Mouse (Mus musculus): Measurements from ENCODE around the gene Macf1. TPM values are rescaled to one million over a fixed set of nuclear protein-coding genes. Genes with fewer than 3 reads are reported as not detected.
"Not testable (repeated sequence)": the region's sequence is repeated elsewhere in the genome, so short reads cannot be mapped to it uniquely, and the experiment has no call there.

The Macf1 gene
- polyA plus RNA-seq, 1 experiment from 2014 or later = 75.6 TPM

DNA sequence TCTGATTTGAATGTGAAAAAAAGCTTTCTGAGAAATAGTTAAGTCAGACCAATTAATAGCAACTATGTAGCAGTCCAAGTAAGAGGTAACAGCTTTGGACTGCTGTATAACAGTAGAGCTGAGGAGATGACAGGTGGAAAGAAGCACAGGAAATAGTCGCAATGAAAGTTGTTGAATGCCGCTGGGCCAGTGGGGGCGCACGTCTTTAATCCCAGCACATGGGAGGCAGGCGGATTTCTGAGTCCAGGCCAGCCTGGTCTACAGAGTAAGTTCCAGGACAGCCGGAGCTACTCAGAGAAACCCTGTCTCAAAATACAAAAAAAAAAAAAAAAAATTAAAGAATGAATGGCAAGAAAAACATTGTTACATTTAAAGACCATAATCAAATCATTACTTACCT, 35.0 kb downstream of the Macf1 start:
- no peak overlapping the region for H3K4me2 ChIP-seq
- ATAC-seq (ENCODE audit: low FRiP score) = no peak
- H3K9me3 ChIP-seq = no peaks in the 10 kb centered on the region
- no peak overlapping the region for H3K4me3 ChIP-seq (replicated peaks)
- WGBS = 91% methylated on average over 6 of the region's 6 CpGs
- H3K9ac ChIP-seq = no peak overlapping the region
- H3K27ac ChIP-seq = no peak overlapping the region
- H3K4me1 ChIP-seq = no peaks in the 10 kb centered on the region
- peaks cover 6% of the 10 kb centered on the region for H3K36me3 ChIP-seq (replicated peaks)
- H3K27me3 ChIP-seq = no peaks in the 10 kb centered on the region

DNA sequence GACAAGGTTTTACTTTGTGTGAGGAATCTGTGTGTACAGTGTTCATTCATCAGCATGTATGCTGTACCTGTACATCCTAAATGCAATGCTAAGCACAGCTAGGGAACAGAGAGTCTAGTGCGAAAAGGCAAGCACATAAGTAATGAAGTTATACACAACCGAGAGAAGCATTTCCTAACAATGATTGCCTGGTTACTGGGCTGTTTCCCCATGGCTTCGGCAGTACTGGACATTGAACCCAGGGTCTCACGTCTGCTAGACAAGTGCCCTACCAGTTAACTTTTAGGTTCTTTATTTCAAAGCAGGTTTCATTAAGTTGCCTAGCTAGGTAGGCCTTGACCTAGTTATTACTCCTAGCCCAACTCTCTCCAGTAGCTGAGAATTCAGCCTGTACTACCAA, 36.5 kb downstream of the Macf1 start:
- no peak overlapping the region for H3K4me2 ChIP-seq
- 91% methylated on average over 4 of the region's 4 CpGs for WGBS
- no peak for ATAC-seq (ENCODE audit: low FRiP score)

DNA sequence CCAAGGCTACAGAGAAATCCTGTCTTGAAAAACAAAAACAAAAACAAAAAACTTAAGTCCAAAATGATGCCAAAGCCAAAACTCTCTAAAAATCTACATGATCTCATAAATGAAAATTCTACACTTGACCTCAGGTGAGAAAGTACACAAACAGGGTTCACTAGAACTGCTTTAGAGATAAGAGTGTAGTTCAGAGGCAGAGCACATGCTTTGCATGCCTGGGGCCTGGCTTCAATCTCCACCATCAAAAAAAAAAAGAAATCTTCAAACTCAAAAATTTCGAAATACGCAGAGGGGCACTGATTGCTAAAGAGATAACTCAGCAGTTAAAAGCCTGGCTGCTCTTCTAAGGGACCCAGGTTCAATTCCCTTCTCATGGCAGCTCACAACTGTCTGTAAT, 37.1 kb downstream of the Macf1 start:
- Histone ChIP-seq H3K27ac (no peak overlapping the region), H3K4me3 (replicated peaks) (no peak overlapping the region), H3K36me3 (replicated peaks) (peaks cover 6% of the 10 kb centered on the region), H3K4me1 (peaks cover 4% of the 10 kb centered on the region; the same call in 1 of the 2 replicates), H3K9ac (no peak overlapping the region), H3K27me3 (no peaks in the 10 kb centered on the region), H3K9me3 (no peaks in the 10 kb centered on the region), H3K4me2 (no peak overlapping the region)
- ATAC-seq (ENCODE audit: low FRiP score) = no peak
- 97% methylated on average over 2 of the region's 2 CpGs for WGBS

More for the DNA sequence above, 36.5 kb downstream of the Macf1 start:
- peaks cover 4% of the 10 kb centered on the region; the same call in 1 of the 2 replicates for H3K4me1 ChIP-seq
- H3K4me3 ChIP-seq (replicated peaks) = no peak overlapping the region
- no peaks in the 10 kb centered on the region for H3K9me3 ChIP-seq
- peaks cover 6% of the 10 kb centered on the region for H3K36me3 ChIP-seq (replicated peaks)
- no peak overlapping the region for H3K9ac ChIP-seq
- H3K27me3 ChIP-seq = no peaks in the 10 kb centered on the region
- H3K27ac ChIP-seq = no peak overlapping the region

DNA sequence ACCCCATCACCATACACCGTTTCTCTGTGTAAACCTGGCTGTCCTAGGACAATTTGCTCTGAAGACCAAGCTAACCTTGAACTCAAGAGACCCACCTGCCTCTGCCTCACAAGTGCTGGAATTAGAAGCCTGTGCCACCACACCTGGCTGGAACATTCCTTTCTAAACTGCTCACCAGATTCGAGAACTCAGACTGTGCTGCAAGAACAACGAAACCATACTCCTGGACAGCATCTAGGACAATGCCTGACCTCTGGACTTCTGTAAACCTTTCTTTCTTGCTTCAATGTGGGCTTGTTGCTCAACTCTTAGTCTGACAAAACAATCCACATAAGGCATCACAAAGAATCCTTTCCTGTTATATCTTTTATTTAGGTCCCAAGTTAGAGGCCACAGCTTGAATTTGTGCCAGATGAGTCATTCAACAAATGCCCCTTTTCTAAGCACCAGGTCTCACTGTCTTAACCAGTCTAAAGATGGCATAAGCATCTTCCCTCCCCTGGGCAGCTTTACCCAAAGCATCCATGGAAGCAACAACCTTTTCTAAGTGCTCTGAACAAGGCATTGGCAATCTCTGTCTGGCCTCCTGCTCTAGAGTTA, 38.8 kb downstream of the Macf1 start:
- Histone ChIP-seq H3K4me1 (peaks cover 4% of the 10 kb centered on the region; the same call in 1 of the 2 replicates), H3K9ac (no peak overlapping the region), H3K4me3 (replicated peaks) (no peak overlapping the region), H3K27ac (no peak overlapping the region), H3K4me2 (no peak overlapping the region), H3K9me3 (no peaks in the 10 kb centered on the region), H3K36me3 (replicated peaks) (peaks cover 6% of the 10 kb centered on the region), H3K27me3 (no peaks in the 10 kb centered on the region)
- WGBS = 89% methylated on average over 3 of the region's 3 CpGs
- no peak for ATAC-seq (ENCODE audit: low FRiP score)

DNA sequence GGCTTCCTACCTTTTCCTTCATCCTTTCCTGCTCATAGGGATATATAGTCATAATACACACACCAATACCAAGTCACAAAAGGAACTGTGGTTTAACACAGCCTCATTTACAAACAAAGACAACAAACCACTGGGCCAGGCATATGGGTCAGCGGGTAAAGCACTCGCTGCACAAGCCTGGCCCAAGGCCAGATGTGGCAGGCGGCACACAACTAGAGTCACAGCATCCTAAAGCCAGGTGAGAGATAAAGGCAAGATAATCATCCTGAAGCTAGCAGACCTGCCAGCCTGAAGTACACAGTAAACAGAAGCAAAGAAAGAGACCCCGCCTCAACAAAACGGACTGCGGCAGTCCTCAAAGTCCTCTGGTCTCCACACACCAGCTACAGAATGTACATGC, 40.6 kb downstream of the Macf1 start:
- H3K27ac ChIP-seq = no peak overlapping the region
- H3K9me3 ChIP-seq = no peaks in the 10 kb centered on the region
- peaks cover 13% of the 10 kb centered on the region; the same call in 1 of the 2 replicates for H3K36me3 ChIP-seq (replicated peaks)
- H3K4me1 ChIP-seq = peaks cover 4% of the 10 kb centered on the region; the same call in 1 of the 2 replicates
- H3K27me3 ChIP-seq = no peaks in the 10 kb centered on the region
- no peak overlapping the region for H3K9ac ChIP-seq
- no peak for ATAC-seq (ENCODE audit: low FRiP score)
- no peak overlapping the region for H3K4me2 ChIP-seq
- H3K4me3 ChIP-seq (replicated peaks) = no peak overlapping the region
- 93% methylated on average over 6 of the region's 6 CpGs for WGBS

DNA sequence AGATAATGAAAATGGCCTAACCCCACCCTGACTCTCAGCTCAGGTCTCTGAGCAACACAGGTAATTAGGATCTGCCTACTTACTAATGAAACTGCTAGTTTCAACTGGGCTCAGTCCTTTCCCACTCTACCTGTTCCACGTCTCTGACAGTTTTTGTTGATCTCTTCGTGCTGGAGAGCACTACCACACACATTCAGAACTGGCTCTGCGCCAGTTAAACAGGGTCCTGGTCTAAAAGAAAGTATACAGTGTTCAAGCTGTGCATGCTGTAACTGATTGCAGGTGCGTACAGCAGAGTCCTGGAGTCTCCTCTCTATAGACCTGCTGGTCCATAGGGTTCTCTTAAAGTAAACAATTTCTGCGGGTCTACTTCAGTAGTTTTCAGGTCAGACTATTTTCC, 41.3 kb downstream of the Macf1 start:
- Histone ChIP-seq H3K36me3 (replicated peaks) (peaks cover 10% of the 10 kb centered on the region), H3K27me3 (no peaks in the 10 kb centered on the region), H3K4me1 (peaks cover 4% of the 10 kb centered on the region; the same call in 1 of the 2 replicates), H3K27ac (no peak overlapping the region), H3K4me3 (replicated peaks) (no peak overlapping the region), H3K9ac (no peak overlapping the region), H3K9me3 (no peaks in the 10 kb centered on the region), H3K4me2 (no peak overlapping the region)
- 86% methylated on average over 5 of the region's 5 CpGs for whole genome bisulfite sequencing
- no peak for ATAC-seq (ENCODE audit: low FRiP score)

DNA sequence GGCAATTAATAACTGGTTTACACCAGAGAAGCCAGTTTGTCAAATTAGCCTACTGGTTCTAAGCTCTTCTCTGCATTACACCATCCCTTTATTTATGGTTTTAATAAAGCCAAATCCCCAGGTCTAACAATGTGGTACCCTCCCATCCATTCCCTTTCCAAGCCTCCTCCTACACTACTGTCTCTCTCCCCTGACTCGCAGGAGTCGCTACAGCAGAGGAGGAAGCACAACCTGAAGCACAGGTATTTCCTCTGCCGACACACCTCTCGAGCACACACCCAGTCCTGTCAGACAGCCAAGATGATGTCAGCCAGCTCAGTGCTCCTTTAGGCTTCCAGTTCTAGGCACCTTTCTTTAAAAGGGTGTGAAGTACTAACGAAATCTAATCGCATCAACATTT, 47.0 kb downstream of the Macf1 start:
- no peak for ATAC-seq (ENCODE audit: low FRiP score)
- 92% methylated on average over 6 of the region's 6 CpGs for WGBS
- no peaks in the 10 kb centered on the region for H3K9me3 ChIP-seq

DNA sequence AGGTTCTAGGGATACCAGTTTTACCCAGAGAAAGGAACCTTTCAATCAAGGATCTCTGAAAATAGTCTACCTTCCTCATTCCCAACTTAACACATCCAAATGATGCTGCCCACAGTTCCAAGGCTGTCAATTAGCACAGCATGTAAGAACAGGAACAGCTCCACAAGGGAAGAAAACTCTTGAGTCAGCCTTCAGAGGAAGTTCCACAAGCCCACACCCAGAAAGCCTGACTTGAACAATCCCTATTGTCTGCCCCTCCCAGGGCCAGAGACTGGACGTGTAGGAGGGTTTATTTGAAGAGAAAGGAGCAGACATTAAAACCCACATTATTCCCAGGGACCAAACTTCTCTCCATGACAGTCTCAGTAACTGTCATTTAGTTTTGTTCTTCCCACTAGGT, 48.7 kb downstream of the Macf1 start:
- no peak overlapping the region for H3K9ac ChIP-seq
- 23% methylated on average over 1 of the region's 1 CpGs for WGBS
- H3K9me3 ChIP-seq = no peaks in the 10 kb centered on the region

More for the DNA sequence above, 47.0 kb downstream of the Macf1 start:
- 0 out of 2 replicates have a peak, but pooled peaks cover 3% of the 10 kb centered on the region for H3K4me1 ChIP-seq
- H3K4me2 ChIP-seq = no peak overlapping the region
- H3K27me3 ChIP-seq = no peaks in the 10 kb centered on the region
- H3K36me3 ChIP-seq (replicated peaks) = peaks cover 7% of the 10 kb centered on the region
- no peak overlapping the region for H3K27ac ChIP-seq
- no peak overlapping the region for H3K9ac ChIP-seq
- no peak overlapping the region for H3K4me3 ChIP-seq (replicated peaks)

DNA sequence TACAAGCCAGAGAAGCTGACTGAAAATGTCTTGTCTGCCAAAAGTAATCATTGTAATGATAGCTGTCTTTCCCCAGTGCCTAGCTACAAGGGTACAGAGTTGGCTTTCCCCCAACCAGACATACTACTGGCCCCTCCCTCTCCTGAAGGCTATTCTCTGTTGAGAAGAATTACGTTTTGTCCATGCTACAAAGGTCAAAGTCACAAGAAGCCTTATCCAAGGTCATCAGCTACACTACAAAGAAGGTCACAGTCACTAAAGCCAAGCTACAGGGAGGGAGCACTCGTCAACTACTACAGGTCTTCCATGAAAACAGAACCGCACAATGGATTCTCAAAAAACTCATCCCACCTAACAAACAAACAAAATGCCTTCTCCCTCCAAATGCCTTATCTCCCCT, 49.7 kb downstream of the Macf1 start:
- Histone ChIP-seq H3K9ac (no peak overlapping the region), H3K27me3 (no peaks in the 10 kb centered on the region), H3K4me3 (replicated peaks) (no peak overlapping the region), H3K4me1 (0 out of 2 replicates have a peak, but pooled peaks cover 3% of the 10 kb centered on the region), H3K27ac (0 out of 2 replicates have a peak overlapping the region, but pooled peaks have one; percentile 8), H3K36me3 (replicated peaks) (peaks cover 7% of the 10 kb centered on the region), H3K9me3 (no peaks in the 10 kb centered on the region), H3K4me2 (no peak overlapping the region)
- 79% methylated on average over 3 of the region's 3 CpGs for WGBS
- no peak for ATAC-seq (ENCODE audit: low FRiP score)

More for the DNA sequence above, 48.7 kb downstream of the Macf1 start:
- peak overlapping the region; percentile 27; the same call in 1 of the 2 replicates for H3K27ac ChIP-seq
- 0 out of 2 replicates have a peak, but pooled peaks cover 3% of the 10 kb centered on the region for H3K4me1 ChIP-seq
- peaks cover 7% of the 10 kb centered on the region for H3K36me3 ChIP-seq (replicated peaks)
- H3K4me3 ChIP-seq (replicated peaks) = no peak overlapping the region
- no peak overlapping the region for H3K4me2 ChIP-seq
- ATAC-seq (ENCODE audit: low FRiP score) = no peak
- no peaks in the 10 kb centered on the region for H3K27me3 ChIP-seq

DNA sequence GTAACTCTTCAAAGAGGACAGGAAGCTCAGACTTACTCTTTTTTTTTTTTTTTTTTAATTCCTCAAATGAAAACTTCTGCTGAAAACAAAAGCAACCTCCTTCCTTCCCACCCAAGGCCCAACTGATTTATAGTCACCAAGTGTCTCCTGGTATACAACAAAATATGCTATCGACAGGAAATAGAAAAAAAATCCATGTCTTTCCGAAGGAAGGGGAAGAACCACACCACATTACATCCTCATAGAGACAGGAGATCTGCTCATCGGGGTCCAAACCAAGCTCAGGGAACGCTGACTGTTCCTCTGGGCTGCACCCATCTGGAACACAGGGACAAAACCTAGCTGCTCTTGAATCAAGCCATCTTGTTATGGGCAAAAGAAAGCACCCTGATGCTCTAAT, 50.3 kb downstream of the Macf1 start:
- 92% methylated on average over 4 of the region's 4 CpGs for WGBS
- H3K36me3 ChIP-seq (replicated peaks) = peaks cover 4% of the 10 kb centered on the region
- 0 out of 2 replicates have a peak, but pooled peaks cover 3% of the 10 kb centered on the region for H3K4me1 ChIP-seq
- H3K27me3 ChIP-seq = no peaks in the 10 kb centered on the region
- no peak overlapping the region for H3K4me2 ChIP-seq
- no peak overlapping the region for H3K9ac ChIP-seq
- no peak overlapping the region for H3K27ac ChIP-seq
- no peak for ATAC-seq (ENCODE audit: low FRiP score)
- H3K9me3 ChIP-seq = no peaks in the 10 kb centered on the region
- H3K4me3 ChIP-seq (replicated peaks) = no peak overlapping the region

DNA sequence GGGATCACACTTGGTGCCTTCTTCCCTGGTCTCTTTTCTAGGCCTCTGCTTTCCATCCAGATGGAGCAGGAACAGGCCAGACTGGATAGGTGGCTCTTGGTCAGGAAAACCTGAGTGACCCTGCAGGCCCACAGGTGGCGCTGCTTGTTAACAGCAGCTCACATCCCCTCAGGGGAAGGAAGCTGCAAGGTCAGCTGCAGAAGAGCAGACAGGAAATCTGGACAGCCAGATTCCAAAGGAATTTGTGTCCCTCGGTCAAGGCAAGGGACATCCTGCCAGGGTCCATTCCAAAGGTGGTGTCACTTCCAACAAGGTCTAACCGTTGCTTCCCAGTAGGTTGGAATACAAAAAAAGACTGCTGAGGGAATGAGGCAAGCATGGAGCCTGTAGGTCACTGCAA, 50.8 kb downstream of the Macf1 start:
- ATAC-seq (ENCODE audit: low FRiP score) = no peak
- H3K4me1 ChIP-seq = 0 out of 2 replicates have a peak, but pooled peaks cover 3% of the 10 kb centered on the region
- peaks cover 3% of the 10 kb centered on the region; the same call in 1 of the 2 replicates for H3K36me3 ChIP-seq (replicated peaks)
- H3K9me3 ChIP-seq = no peaks in the 10 kb centered on the region
- WGBS = 40% methylated on average over 3 of the region's 3 CpGs
- no peak overlapping the region for H3K27ac ChIP-seq
- H3K9ac ChIP-seq = no peak overlapping the region
- H3K4me2 ChIP-seq = no peak overlapping the region
- H3K27me3 ChIP-seq = no peaks in the 10 kb centered on the region
- H3K4me3 ChIP-seq (replicated peaks) = no peak overlapping the region

DNA sequence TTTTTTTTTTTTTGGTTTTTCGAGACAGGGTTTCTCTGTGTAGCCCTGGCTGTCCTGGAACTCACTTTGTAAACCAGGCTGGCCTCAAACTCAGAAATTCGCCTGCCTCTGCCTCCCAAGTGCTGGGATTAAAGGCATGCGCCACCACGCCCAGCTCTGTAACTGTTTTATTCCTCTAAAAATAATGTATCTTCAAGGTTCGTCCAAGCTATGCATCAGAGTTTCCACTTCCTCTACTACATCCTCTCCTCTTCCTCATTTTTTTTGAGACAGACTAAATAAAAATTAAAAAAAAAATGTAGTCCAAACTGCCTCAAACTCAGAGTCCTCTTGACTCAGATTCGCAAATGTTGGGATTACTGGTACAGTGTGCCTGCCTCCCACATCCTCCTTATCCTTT, 52.0 kb downstream of the Macf1 start:
- 96% methylated on average over 5 of the region's 6 CpGs for WGBS

DNA sequence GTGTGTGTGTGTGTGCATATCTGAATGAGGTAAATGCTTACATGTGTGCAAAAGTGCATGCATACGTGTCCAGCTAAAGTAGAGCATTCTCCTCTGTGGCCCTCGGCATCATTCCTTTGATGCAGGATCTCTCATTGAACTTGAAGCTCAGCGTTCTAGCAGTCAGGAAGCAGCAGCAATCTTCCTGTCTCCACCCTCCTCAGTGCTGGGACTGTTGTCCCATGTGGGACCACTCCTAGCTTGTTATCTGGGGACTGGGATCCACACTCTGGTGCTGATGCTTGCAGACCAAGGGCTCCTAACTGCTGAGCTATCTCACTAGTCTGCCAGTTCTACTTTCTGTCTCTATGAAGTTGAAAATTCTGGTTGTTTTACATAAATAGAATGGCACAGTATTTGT, 52.5 kb downstream of the Macf1 start:
- H3K4me1 ChIP-seq = peaks cover 6% of the 10 kb centered on the region
- H3K4me3 ChIP-seq (replicated peaks) = no peak overlapping the region
- H3K27me3 ChIP-seq = no peaks in the 10 kb centered on the region
- H3K9me3 ChIP-seq = no peaks in the 10 kb centered on the region
- H3K9ac ChIP-seq = no peak overlapping the region
- H3K36me3 ChIP-seq (replicated peaks) = 0 out of 2 replicates have a peak, but pooled peaks cover 3% of the 10 kb centered on the region
- H3K27ac ChIP-seq = no peak overlapping the region
- ATAC-seq (ENCODE audit: low FRiP score) = no peak
- WGBS = 98% methylated on average over 3 of the region's 3 CpGs
- no peak overlapping the region for H3K4me2 ChIP-seq

More for the DNA sequence above, 52.0 kb downstream of the Macf1 start:
- not testable (repeated sequence) for H3K27me3 ChIP-seq; H3K27ac ChIP-seq; H3K36me3 ChIP-seq (replicated peaks); H3K4me3 ChIP-seq (replicated peaks); H3K4me1 ChIP-seq; H3K4me2 ChIP-seq; H3K9ac ChIP-seq; H3K9me3 ChIP-seq; ATAC-seq (ENCODE audit: low FRiP score)
